Mouse (Mus musculus) hindbrain, embryonic 13.5 days (tissue): ENCODE measurements at regions not wholly inside any gene's neighbourhood (a gene's known extent, or its start where the extent isn't known, plus 50 kb on each side); places are given as distances from the start of the nearest gene placed in this dataset.

Experiments used
- ATAC-seq: fragments of 200-750 bp; cut with Nextera tagmentation; 2 replicates; pipeline ENCODE4 v1.8.0; 2017; ENCODE audit warnings: moderate TSS enrichment; ENCODE audit not compliant: low FRiP score
- H3K27ac ChIP-seq: fragments of 300-500 bp; sonication (generic); 2 replicates; pipeline ENCODE4 v1.5.1; 2015; ENCODE audit warnings: inconsistent platforms, mild to moderate bottlenecking, moderate library complexity
- H3K27me3 ChIP-seq: fragments of 300-500 bp; sonication (generic); 2 replicates; pipeline ENCODE4 v1.6.1; 2015; ENCODE audit warnings: mild to moderate bottlenecking, inconsistent platforms
- H3K36me3 ChIP-seq: fragments of 300-500 bp; sonication (generic); 2 replicates; pipeline ENCODE4 v1.6.1; 2015; ENCODE audit warnings: mild to moderate bottlenecking, inconsistent platforms
- H3K4me1 ChIP-seq: fragments of 300-500 bp; sonication (generic); replicated peaks from 2 replicates; pipeline ENCODE4 v1.6.1; 2015; ENCODE audit warnings: inconsistent platforms
- H3K4me2 ChIP-seq: fragments of 300-500 bp; sonication (generic); 2 replicates; pipeline ENCODE4 v1.6.1; 2015; ENCODE audit warnings: inconsistent platforms, mild to moderate bottlenecking, moderate library complexity
- H3K4me3 ChIP-seq: fragments of 300-500 bp; sonication (generic); 2 replicates; pipeline ENCODE4 v1.5.1; 2015; ENCODE audit warnings: mild to moderate bottlenecking, inconsistent platforms
- H3K9ac ChIP-seq: fragments of 300-500 bp; sonication (generic); 2 replicates; pipeline ENCODE4 v1.6.1; 2015; ENCODE audit warnings: mild to moderate bottlenecking, inconsistent platforms
- H3K9me3 ChIP-seq: fragments of 300-500 bp; sonication (generic); 2 replicates; pipeline ENCODE4 v1.6.1; 2016; ENCODE audit warnings: inconsistent platforms
- WGBS: fragments of 180-500 bp; shearing (Covaris S2); methylation state at CpG from one replicate; pipeline ENCODE4 v1.1.7; 2015; 5-methylcytosine and 5-hydroxymethylcytosine counted together

DNA sequence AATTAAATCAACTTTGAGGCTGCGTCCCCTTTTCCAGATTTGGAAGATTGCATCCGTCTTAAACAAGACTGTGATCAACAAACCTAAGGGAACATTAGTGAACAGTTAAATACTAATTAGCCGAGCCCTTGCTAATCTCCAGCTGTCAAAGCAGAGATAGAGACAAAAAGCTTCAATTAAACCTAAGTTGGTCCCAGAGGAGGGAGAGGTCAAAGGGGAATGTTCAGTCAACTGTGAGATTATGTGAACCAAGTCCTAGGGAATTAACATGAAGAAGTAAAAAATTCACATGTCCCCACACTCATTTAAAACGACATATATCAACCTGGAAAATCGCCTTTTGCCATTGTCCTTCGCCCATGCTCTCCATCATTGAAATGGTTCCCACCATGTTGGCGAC lies 59.7 kb upstream of the Tbx20 start:
- Histone ChIP-seq H3K36me3 (no peaks in the 10 kb centered on the region), H3K9me3 (no peaks in the 10 kb centered on the region), H3K9ac (no peak overlapping the region), H3K27ac (no peak overlapping the region), H3K4me3 (no peak overlapping the region), H3K27me3 (no peaks in the 10 kb centered on the region), H3K4me1 (no peaks in the 10 kb centered on the region), H3K4me2 (no peak overlapping the region)
- 56% methylated on average over 7 of the region's 7 CpGs for WGBS
- ATAC-seq: no peak

GRCm38 (mm10) chr9:24848210-24848609 lies 74.1 kb upstream of the Tbx20 start:
- no peak overlapping the region for H3K4me3 ChIP-seq
- no peak overlapping the region for H3K9ac ChIP-seq
- H3K27ac ChIP-seq: no peak overlapping the region
- WGBS: 91% methylated on average over 7 of the region's 7 CpGs
- no peaks in the 10 kb centered on the region for H3K36me3 ChIP-seq
- no peaks in the 10 kb centered on the region for H3K4me1 ChIP-seq
- no peaks in the 10 kb centered on the region for H3K9me3 ChIP-seq
- no peaks in the 10 kb centered on the region for H3K27me3 ChIP-seq
- H3K4me2 ChIP-seq: no peak overlapping the region
- no peak for ATAC-seq

DNA sequence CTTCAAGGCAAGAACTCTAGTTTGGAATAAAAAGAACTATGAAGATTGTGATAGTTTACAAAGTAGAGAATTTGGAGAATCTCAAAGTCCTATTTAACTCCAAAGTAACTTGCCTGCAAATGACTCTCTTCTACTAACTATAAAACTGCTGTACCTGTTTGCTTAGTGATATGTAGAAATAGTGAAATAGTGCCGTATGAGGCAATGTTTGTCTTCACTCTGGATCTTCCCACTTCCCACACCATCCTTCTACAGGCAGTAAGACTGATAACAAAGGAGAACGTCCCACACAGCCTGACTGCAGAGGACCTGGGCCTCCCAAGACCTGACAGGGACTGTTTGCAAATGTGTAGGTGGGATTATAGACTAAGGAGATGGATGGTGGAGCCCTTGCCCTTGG lies 85.4 kb upstream of the Tbx20 start:
- Histone ChIP-seq H3K4me3 (no peak overlapping the region), H3K36me3 (no peaks in the 10 kb centered on the region), H3K4me2 (no peak overlapping the region), H3K27ac (no peak overlapping the region), H3K4me1 (no peaks in the 10 kb centered on the region), H3K27me3 (no peaks in the 10 kb centered on the region), H3K9me3 (no peaks in the 10 kb centered on the region), H3K9ac (no peak overlapping the region)
- ATAC-seq: no peak
- 83% methylated on average over 2 of the region's 2 CpGs for WGBS

GRCm38 (mm10) chr9:24866390-24867173 lies 92.5 kb upstream of the Tbx20 start:
- no peaks in the 10 kb centered on the region for H3K4me1 ChIP-seq
- WGBS: 69% methylated on average over 4 of the region's 4 CpGs
- no peak for ATAC-seq

GRCm38 (mm10) chr9:24868746-24869145 lies 94.6 kb upstream of the Tbx20 start:
- H3K27me3 ChIP-seq: no peaks in the 10 kb centered on the region; the same call in 1 of the 2 replicates
- 89% methylated on average over 1 of the region's 1 CpGs for WGBS
- no peaks in the 10 kb centered on the region for H3K9me3 ChIP-seq
- ATAC-seq: no peak
- no peak overlapping the region for H3K9ac ChIP-seq
- no peaks in the 10 kb centered on the region for H3K4me1 ChIP-seq
- H3K4me3 ChIP-seq: no peak overlapping the region
- H3K27ac ChIP-seq: no peak overlapping the region
- H3K4me2 ChIP-seq: no peak overlapping the region
- no peaks in the 10 kb centered on the region for H3K36me3 ChIP-seq

More at GRCm38 (mm10) chr9:24866390-24867173, 92.5 kb upstream of the Tbx20 start:
- Histone ChIP-seq H3K27ac (no peak overlapping the region), H3K4me3 (no peak overlapping the region), H3K27me3 (no peaks in the 10 kb centered on the region), H3K9me3 (no peaks in the 10 kb centered on the region), H3K4me2 (no peak overlapping the region), H3K9ac (no peak overlapping the region), H3K36me3 (no peaks in the 10 kb centered on the region)

DNA sequence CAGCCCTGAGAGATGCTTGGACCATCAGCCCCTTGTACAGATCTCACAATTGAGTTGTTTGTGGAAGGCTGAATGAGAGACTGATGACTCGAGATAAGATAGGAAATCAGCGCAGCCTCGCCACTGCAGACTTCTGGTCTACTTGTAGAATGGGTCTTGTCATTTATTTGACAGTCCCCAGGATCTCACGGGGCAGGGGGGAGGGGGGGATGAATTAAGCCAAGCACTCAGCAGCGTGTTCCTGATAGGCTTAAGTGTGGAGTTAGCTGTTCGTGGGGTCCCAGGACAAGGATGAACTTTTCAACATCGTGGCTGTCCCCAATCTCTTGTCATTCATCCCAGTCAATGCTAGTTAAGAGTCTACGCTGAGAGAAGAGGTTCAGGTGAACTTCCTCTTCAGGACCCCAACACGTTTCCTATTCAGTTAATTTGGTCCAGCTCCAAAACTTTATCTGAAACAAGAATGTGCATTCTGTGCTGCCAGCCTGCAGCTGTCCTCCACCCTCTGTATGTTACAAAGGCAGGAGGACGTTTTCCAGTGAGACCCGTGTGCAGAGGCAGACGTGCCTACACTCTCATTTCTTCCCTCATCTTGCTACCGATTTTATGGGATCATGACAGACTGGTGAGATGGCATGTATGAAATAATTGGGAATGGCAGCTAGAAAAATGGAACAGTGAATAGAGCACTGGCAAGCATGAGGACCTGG lies 100.5 kb upstream of the Tbx20 start:
- H3K4me3 ChIP-seq: no peak overlapping the region
- H3K4me2 ChIP-seq: no peak overlapping the region
- H3K4me1 ChIP-seq: peaks cover 12% of the 10 kb centered on the region
- H3K36me3 ChIP-seq: no peaks in the 10 kb centered on the region
- no peaks in the 10 kb centered on the region; the same call in 1 of the 2 replicates for H3K9me3 ChIP-seq
- H3K9ac ChIP-seq: no peak overlapping the region
- H3K27me3 ChIP-seq: peaks cover 13% of the 10 kb centered on the region
- H3K27ac ChIP-seq: no peak overlapping the region
- ATAC-seq: no peak
- 82% methylated on average over 13 of the region's 13 CpGs for WGBS

DNA sequence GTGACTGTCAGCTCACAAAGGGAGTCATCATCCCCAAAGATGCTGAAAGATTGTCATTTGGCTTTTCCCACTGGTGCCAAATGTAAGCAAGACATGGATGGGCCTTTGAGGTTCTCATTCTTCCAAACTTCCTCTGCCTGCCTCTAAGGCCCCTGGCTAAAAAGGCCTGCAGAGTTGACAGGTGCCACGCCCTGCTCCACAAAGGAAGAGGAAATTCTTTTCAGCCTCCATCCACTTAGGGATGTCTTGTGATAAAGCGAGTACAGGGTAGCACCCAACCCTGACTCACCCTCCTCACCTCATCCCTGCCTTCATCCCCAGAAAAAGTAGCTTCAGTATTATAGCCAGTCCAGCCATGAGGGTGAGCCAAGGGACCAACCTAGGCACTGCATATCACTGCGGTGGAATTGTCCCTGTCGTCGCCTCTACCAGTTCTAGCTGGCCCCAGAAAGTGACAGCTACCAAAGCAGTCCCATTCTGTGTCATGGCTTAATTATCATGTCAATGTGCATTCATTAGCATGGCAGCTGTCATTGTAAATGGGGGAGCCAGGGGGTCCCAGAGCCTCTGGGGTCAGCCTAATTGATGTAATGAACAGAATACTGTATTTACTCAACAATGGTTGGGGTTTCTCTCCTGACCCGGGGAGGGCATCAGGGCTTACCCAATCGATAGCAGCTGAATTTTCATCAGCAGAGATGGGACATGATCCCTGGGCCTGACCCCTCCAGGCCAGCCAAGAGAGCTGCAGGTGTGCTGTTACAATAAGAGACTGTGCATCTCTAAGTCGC lies 104.5 kb upstream of the Tbx20 start:
- peak; percentile 43; the same call in 1 of the 2 replicates for ATAC-seq
- no peak overlapping the region for H3K27ac ChIP-seq

GRCm38 (mm10) chr9:24879662-24880061 lies 105.6 kb upstream of the Tbx20 start:
- peaks cover 30% of the 10 kb centered on the region for H3K27me3 ChIP-seq
- no peak overlapping the region for H3K4me2 ChIP-seq
- ATAC-seq: no peak
- H3K9ac ChIP-seq: no peak overlapping the region
- H3K4me3 ChIP-seq: no peak overlapping the region
- H3K36me3 ChIP-seq: no peaks in the 10 kb centered on the region
- no peaks in the 10 kb centered on the region; the same call in 1 of the 2 replicates for H3K9me3 ChIP-seq
- H3K27ac ChIP-seq: no peak overlapping the region
- WGBS: 86% methylated on average over 1 of the region's 1 CpGs
- peaks cover 12% of the 10 kb centered on the region for H3K4me1 ChIP-seq

More for the DNA sequence above, 104.5 kb upstream of the Tbx20 start:
- Histone ChIP-seq H3K36me3 (no peaks in the 10 kb centered on the region), H3K9me3 (no peaks in the 10 kb centered on the region; the same call in 1 of the 2 replicates), H3K9ac (no peak overlapping the region), H3K4me1 (peaks cover 12% of the 10 kb centered on the region), H3K27me3 (peaks cover 34% of the 10 kb centered on the region), H3K4me3 (no peak overlapping the region), H3K4me2 (no peak overlapping the region)
- 20% methylated on average over 8 of the region's 8 CpGs for WGBS

GRCm38 (mm10) chr9:24884011-24884410 lies 109.9 kb upstream of the Tbx20 start:
- Histone ChIP-seq H3K36me3 (no peaks in the 10 kb centered on the region), H3K9ac (no peak overlapping the region), H3K9me3 (no peaks in the 10 kb centered on the region), H3K4me1 (peaks cover 2% of the 10 kb centered on the region; the same call in 1 of the 2 replicates), H3K4me2 (no peak overlapping the region), H3K4me3 (no peak overlapping the region), H3K27me3 (peaks cover 21% of the 10 kb centered on the region), H3K27ac (no peak overlapping the region)
- 49% methylated on average over 3 of the region's 3 CpGs for WGBS
- ATAC-seq: no peak

DNA sequence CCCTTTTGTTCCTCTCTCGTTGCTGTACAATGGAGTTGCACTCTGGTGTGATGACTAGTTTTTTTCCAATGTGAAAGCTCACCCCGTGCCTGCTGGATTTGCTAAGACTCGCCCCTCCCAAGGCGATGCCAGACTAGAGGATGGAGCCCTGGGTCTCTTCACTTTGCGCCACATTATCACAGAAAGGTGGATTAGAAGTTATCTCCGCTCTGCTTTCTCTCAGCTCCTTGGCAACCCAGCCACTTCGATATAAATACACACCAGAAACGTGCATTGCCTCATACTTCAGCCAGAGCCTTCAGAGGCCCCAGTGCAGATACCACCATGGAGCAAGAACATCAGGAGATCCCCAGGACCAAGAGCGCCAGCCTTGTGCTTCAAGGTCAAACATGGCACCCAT lies 114.2 kb upstream of the Tbx20 start:
- 88% methylated on average over 9 of the region's 9 CpGs for WGBS
- no peaks in the 10 kb centered on the region for H3K27me3 ChIP-seq
- H3K9me3 ChIP-seq: no peaks in the 10 kb centered on the region
- H3K4me3 ChIP-seq: no peak overlapping the region
- no peaks in the 10 kb centered on the region for H3K36me3 ChIP-seq
- H3K27ac ChIP-seq: no peak overlapping the region
- no peaks in the 10 kb centered on the region for H3K4me1 ChIP-seq
- no peak overlapping the region for H3K9ac ChIP-seq
- ATAC-seq: no peak
- H3K4me2 ChIP-seq: no peak overlapping the region

GRCm38 (mm10) chr9:24896498-24897261 lies 122.6 kb upstream of the Tbx20 start:
- Histone ChIP-seq H3K9me3 (no peaks in the 10 kb centered on the region), H3K27me3 (no peaks in the 10 kb centered on the region), H3K4me2 (no peak overlapping the region), H3K4me3 (no peak overlapping the region), H3K27ac (no peak overlapping the region), H3K36me3 (no peaks in the 10 kb centered on the region), H3K4me1 (no peaks in the 10 kb centered on the region), H3K9ac (no peak overlapping the region)
- WGBS: 86% methylated on average over 13 of the region's 13 CpGs
- ATAC-seq: no peak
